Mouse (Mus musculus): Measurements from ENCODE around the gene Ssc5d.

GRCm38 (mm10) chr7:4912248-4912647 is 13.3 kb upstream of the Ssc5d start:
- TF ChIP-seq GATA1 (IDR thresholded peaks at IDR 0.05; ENCODE audit: borderline replicate concordance, low read length): no peak
- no peak for TF ChIP-seq FLI1 (IDR thresholded peaks at IDR 0.05; ENCODE audit: low read length)
